Mouse (Mus musculus) intestine, embryonic 15.5 days (tissue): Measurements from ENCODE around the gene Fzd2. TPM values are rescaled to one million over a fixed set of nuclear protein-coding genes. Genes with fewer than 3 reads are reported as not detected.

Source experiments
- ATAC-seq: fragments of 200-750 bp; cut with Nextera tagmentation; 2 replicates; pipeline ENCODE4 v1.8.0; 2017; ENCODE audit warnings: moderate TSS enrichment, moderate library complexity
- H3K27ac ChIP-seq: fragments of 300-500 bp; sonication (generic); 2 replicates; pipeline ENCODE4 v1.5.1; 2015; ENCODE audit warnings: mild to moderate bottlenecking, inconsistent platforms
- H3K27me3 ChIP-seq: fragments of 300-500 bp; sonication (generic); replicated peaks from 2 replicates; pipeline ENCODE4 v1.6.1; 2015; ENCODE audit warnings: inconsistent platforms
- H3K36me3 ChIP-seq: fragments of 300-500 bp; sonication (generic); 2 replicates; pipeline ENCODE4 v1.6.1; 2015; ENCODE audit warnings: inconsistent platforms
- H3K4me1 ChIP-seq: fragments of 300-500 bp; sonication (generic); replicated peaks from 2 replicates; pipeline ENCODE4 v1.6.1; 2015; ENCODE audit warnings: inconsistent platforms
- H3K4me2 ChIP-seq: fragments of 300-500 bp; sonication (generic); replicated peaks from 2 replicates; pipeline ENCODE4 v1.6.1; 2015; ENCODE audit warnings: mild to moderate bottlenecking, inconsistent platforms
- H3K4me3 ChIP-seq: fragments of 300-500 bp; sonication (generic); replicated peaks from 2 replicates; pipeline ENCODE4 v1.5.1; 2015; ENCODE audit warnings: inconsistent platforms
- H3K9ac ChIP-seq: fragments of 300-500 bp; sonication (generic); 2 replicates; pipeline ENCODE4 v1.6.1; 2015; ENCODE audit warnings: inconsistent platforms
- H3K9me3 ChIP-seq: fragments of 300-500 bp; sonication (generic); 2 replicates; pipeline ENCODE4 v1.6.1; 2016; ENCODE audit warnings: inconsistent platforms
- WGBS: fragments of 180-500 bp; shearing (Covaris S2); methylation state at CpG from one replicate; pipeline ENCODE4 v1.1.7; 2015; 5-methylcytosine and 5-hydroxymethylcytosine counted together
- polyA plus RNA-seq: library from polyadenylated mRNA; unstranded; fragments of >200 nt; fragmentation: Nextera tagmentation; extraction: Ambion mirVana; gene quantifications from 2 replicates; pipeline ENCODE4 v1.2.1, GENCODE M21; 2015

Gene Fzd2
- polyA plus RNA-seq, 1 experiment from 2014 or later, result 15.6 TPM

DNA sequence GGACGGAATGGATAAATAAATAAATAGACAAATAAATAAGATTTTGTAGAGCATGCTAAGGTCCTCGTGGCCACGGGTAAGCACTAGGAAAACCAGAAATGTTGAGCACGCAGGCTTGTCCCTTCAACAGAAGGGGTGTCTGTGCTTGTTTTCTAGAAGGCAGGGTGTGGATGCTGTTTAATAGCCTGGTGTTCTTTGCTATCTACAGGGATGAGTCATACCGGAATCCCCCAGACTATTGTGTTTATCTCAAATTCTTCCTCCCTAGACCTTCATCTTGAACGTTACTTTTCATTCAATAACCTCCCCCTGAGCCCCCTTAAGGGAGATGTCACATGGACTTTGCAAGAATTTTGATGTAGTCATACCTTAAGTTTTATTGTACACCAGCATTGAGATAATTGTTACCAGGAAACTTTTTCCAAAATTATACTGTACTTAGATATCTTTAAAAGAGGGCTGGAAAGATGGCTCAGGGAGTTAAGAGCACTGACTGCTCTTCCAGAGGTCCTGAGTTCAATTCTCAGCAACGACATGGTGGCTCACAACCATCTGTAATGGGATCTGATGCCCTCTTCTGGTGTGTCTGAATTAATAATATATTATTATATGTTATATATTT is 35.3 kb upstream of the Fzd2 start:
- ATAC-seq, result no peak

DNA sequence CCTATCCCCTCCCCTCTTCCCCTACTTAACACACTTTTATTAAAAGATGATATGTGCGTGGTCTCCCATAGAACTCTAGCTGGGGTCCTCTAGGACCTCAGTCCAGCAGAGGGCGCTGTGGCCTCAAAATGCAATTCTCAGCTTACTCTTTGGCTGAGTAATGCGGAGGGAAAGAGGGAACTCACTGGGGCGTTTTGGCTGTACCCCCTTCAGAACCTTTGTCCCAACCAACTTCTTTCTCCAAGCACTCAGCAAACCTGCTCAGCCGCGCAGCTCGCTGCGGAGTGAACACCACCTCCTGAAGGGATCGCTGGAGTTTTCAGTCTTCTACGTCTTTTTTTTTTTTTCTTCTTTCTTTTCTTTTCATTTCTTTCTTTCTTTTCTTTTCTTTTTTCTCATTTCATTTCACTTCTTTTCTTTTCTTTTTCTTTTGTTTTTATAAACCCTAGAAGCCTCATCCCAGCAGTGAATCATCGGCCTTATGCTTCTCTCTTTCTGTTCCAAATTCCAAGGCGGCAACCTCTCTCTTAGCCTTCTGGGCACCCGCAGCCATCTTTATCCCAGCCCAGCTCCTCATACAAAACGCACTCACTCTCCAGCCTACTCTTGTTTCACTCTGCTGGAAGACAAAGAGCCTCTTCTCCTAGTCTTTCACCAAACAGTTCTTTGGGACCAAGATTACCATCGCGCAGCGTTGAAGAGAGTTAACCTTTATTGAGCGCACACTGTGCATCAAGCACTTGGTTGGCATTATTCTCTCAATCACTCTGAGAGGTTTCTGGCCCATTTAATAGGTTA is 31.1 kb upstream of the Fzd2 start:
- no peaks in the 10 kb centered on the region for H3K9me3 ChIP-seq
- 14% methylated on average over 18 of the region's 18 CpGs for WGBS
- peak overlapping the region; percentile 64 for H3K4me2 ChIP-seq
- H3K36me3 ChIP-seq, result no peaks in the 10 kb centered on the region
- peaks cover 3% of the 10 kb centered on the region for H3K4me1 ChIP-seq
- ATAC-seq, result peak; percentile 83
- H3K27me3 ChIP-seq, result no peaks in the 10 kb centered on the region
- no peak overlapping the region for H3K27ac ChIP-seq
- H3K9ac ChIP-seq, result peak overlapping the region; percentile 42
- H3K4me3 ChIP-seq, result peak overlapping the region; percentile 37

More for the DNA sequence above, 35.3 kb upstream of the Fzd2 start:
- Histone ChIP-seq H3K36me3 (no peaks in the 10 kb centered on the region), H3K4me2 (no peak overlapping the region), H3K27ac (no peak overlapping the region), H3K4me3 (no peak overlapping the region), H3K27me3 (no peaks in the 10 kb centered on the region), H3K9me3 (no peaks in the 10 kb centered on the region), H3K9ac (no peak overlapping the region), H3K4me1 (0 out of 2 replicates have a peak, but pooled peaks cover 2% of the 10 kb centered on the region)
- 66% methylated on average over 7 of the region's 7 CpGs for WGBS

DNA sequence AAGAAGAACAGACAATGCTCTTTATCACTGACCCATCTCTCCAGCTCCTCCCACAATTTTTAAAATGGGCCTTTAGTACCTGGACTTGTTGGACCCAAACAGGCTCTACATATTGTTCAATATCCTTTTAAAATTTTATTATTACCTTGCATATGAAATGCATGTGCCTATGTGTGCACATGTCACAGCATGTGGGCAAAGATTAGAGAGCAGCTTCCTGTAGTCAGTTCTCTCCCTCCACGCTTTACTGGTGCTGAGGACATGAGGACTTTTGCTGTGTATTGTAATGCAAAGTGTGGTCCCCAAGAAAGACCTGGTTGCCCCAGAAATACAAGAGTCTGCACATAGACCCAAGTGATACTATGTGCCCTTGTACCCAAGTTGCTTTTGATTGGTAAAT is 29.2 kb upstream of the Fzd2 start:
- no peak for ATAC-seq
- Histone ChIP-seq H3K4me3 (no peak overlapping the region), H3K4me2 (no peak overlapping the region), H3K4me1 (peaks cover 8% of the 10 kb centered on the region), H3K9ac (no peak overlapping the region), H3K9me3 (no peaks in the 10 kb centered on the region), H3K36me3 (no peaks in the 10 kb centered on the region), H3K27me3 (no peaks in the 10 kb centered on the region), H3K27ac (no peak overlapping the region)
- WGBS, result 91% methylated on average over 1 of the region's 1 CpGs

DNA sequence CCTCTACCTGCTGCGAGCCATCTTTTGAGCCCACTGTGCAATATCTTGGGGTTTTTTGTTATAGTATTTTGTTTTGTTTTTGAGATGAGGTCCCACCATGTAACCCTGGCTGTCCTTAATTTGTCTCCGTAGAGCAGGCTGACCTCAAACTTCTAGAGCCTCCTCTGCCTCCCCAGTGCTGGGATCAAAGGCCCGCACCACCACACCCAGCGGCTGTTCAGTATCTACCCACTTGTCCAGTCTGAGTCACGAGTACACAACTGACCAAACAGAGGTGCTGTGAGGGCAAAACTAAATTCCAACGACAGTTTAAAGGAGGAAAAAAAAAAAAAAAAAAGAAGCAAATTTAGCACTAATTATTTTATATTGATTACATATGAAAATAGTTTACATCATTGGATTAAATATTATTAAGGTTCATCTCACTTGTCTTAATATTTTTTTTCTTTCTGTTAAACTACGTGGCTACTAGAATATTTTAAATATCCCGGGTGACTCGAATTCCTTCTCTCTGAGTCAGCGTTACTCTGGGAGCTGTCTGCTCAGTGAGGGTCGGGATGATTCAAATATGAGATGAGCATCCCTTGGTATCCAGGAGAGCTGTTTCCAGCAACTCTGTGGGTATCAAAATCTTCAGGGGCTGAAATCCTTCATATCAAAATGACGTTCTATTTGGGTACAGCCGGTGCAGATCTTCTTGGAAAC is 28.0 kb upstream of the Fzd2 start:
- no peak overlapping the region for H3K9ac ChIP-seq
- H3K4me2 ChIP-seq, result no peak overlapping the region
- H3K9me3 ChIP-seq, result no peaks in the 10 kb centered on the region
- 48% methylated on average over 13 of the region's 13 CpGs for WGBS
- H3K27me3 ChIP-seq, result no peaks in the 10 kb centered on the region
- peaks cover 13% of the 10 kb centered on the region for H3K4me1 ChIP-seq
- no peaks in the 10 kb centered on the region for H3K36me3 ChIP-seq
- ATAC-seq, result no peak
- H3K27ac ChIP-seq, result no peak overlapping the region
- H3K4me3 ChIP-seq, result no peak overlapping the region

DNA sequence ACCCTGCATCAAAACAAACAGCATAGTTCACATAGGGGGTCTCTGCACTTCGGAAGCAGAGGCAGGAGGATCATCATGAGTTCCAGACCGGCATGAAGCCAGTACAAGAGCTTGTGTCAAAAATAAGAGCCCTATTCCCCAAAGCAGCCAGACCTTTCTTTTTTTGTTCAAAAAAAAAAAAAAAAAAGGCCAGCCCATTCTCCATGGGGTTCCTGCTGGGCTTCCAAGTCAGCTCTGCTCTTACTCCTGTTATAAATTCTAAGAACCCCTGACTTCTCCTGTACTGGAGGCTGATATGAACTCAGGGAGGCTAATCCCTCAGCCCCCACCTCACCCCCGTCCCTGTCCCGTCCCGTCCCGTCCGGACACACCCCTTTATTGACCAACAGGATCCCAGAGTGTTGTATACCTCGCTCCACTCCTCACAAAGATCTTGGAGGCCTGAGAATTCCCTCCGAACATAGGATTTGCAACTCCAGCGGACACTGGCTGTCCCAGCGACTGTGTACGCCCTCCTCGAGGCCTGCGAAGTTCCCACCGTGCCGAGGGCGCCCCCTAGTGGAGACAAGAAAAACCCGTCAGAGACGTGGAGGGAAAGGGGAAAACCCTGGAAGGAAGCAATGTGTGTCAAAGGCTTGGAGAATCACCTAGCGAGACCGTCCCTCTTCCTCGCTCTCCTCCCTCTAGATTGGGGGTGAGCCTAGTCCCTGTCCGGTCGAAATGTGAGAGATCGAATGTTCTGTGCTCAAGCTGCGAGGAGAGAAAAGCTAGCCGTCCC is 25.7 kb upstream of the Fzd2 start:
- peak overlapping the region; percentile 43 for H3K9ac ChIP-seq
- H3K4me1 ChIP-seq, result peaks cover 24% of the 10 kb centered on the region
- no peaks in the 10 kb centered on the region for H3K9me3 ChIP-seq
- 8% methylated on average over 27 of the region's 27 CpGs for WGBS
- peak overlapping the region; percentile 32 for H3K4me3 ChIP-seq
- H3K27ac ChIP-seq, result peak overlapping the region; percentile 94
- no peaks in the 10 kb centered on the region for H3K27me3 ChIP-seq
- ATAC-seq, result peak; percentile 74
- peak overlapping the region; percentile 59 for H3K4me2 ChIP-seq
- no peaks in the 10 kb centered on the region for H3K36me3 ChIP-seq

DNA sequence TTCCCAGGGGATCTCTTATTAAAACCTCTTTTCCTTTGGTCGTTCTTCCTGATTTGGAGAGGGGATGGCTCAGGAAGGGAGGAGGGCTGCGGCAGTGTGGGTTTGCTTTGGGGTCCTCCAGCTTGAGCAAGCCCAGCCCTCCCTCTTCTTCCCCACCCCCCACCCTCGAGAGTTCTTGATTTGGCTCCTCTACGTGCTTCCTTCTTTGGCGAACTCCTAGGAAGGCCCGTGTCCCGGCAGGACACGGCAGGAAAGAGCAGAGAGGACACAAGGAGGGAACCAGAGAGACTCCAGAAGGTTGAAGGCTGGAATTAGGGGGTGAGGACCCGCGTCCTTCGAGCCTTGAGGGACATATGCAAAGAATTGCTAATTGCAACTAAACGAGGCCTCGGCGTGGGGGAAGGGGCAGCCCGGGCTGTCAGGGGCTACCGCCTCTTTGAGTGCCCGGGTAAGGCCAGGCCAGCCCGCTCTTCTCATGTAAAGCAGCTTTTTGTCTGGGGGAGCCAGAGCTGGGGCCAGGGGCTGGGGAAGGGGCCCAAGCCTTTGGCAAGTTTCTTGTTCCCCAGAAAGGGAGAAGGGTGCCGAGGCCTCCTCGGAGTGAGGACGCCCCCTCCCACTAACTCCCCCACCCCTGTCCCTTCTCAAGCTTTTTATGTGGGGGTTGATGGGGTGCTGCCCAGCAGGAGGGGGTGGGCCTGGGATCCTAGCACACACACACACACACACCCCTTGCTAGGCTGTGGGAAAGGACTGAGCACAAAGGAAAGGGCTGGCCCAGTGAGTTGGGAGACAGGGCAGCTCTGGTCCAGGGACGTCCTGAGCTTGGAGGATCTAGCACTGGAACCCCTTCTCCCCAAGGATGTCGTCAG is 24.8 kb upstream of the Fzd2 start, which contains the start of gene Gm11627:
Gene Gm11627 (minus strand): TSS at position 297 of the 869 bp plus-strand sequence.
- WGBS, result 11% methylated on average over 23 of the region's 23 CpGs
- peak within 1 kb of the TSS; percentile 43 for H3K9ac ChIP-seq
- H3K4me1 ChIP-seq, result peaks cover 24% of the 10 kb centered on the region
- peak within 1 kb of the TSS; percentile 32 for H3K4me3 ChIP-seq
- peak within 1 kb of the TSS; percentile 94 for H3K27ac ChIP-seq
- H3K27me3 ChIP-seq, result no peaks in the 10 kb centered on the region
- peak within 1 kb of the TSS; percentile 59 for H3K4me2 ChIP-seq
- peak; percentile 74 for ATAC-seq
- H3K9me3 ChIP-seq, result no peaks in the 10 kb centered on the region
- no peaks in the 10 kb centered on the region for H3K36me3 ChIP-seq

DNA sequence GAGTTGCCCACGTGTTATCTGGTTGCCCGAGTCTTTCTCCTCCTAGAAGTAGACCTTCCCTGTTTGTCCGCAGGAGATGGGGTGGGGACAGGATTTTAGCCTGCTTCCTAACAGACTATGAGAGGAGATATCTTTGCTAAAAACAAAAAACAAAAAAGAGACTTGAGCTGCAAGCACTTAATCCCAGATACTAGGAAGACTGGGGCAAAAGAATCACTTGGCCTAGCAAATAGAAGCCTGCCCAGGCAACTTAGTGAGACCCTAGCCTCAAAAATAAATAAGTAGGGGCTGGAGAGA is 24.2 kb upstream of the Fzd2 start:
- peaks cover 24% of the 10 kb centered on the region for H3K4me1 ChIP-seq
- peak overlapping the region; percentile 94 for H3K27ac ChIP-seq
- no peak for ATAC-seq
- no peaks in the 10 kb centered on the region for H3K27me3 ChIP-seq
- no peaks in the 10 kb centered on the region for H3K36me3 ChIP-seq
- 66% methylated on average over 3 of the region's 3 CpGs for WGBS
- peak overlapping the region; percentile 59 for H3K4me2 ChIP-seq
- H3K4me3 ChIP-seq, result peak overlapping the region; percentile 32
- no peaks in the 10 kb centered on the region for H3K9me3 ChIP-seq
- peak overlapping the region; percentile 43 for H3K9ac ChIP-seq

DNA sequence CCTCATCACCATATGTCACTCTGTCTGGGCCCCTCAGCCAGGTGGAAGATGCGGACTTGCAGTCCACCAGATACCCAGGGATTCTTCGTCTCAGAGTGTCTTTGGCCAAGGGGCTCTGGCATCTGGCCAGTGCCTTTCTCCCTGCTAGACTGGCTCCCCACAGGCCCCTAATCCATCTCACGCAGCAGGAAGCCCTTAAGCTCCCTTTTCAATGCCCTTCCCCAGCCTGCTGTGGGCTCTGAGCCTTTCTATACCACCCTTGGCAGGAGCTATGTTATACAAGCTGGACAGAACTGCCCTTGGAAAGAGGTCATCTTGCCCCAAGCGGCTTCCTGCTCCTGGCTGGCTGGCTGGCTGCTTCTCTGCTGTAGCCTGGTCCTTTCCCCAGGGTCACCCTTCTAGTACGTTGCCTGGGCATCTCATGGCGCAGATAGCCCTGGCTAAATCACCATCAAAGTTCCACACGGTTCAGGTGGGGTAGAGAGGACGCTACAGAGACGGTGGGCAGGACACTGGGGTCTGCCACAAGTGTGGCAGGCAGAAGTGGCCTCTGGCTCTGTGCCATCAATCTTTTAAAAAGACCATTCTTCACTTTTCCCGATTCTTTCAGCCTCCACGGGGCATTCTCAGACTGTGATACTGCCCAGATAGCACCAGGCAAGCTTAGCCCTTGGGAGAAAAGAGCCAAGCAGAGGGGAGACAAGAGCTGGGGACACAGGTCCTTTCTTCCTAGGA is 22.7 kb upstream of the Fzd2 start:
- Histone ChIP-seq H3K4me2 (no peak overlapping the region), H3K9me3 (no peaks in the 10 kb centered on the region), H3K9ac (0 out of 2 replicates have a peak overlapping the region, but pooled peaks have one; percentile 15), H3K4me3 (no peak overlapping the region), H3K27ac (peak overlapping the region; percentile 77), H3K27me3 (no peaks in the 10 kb centered on the region), H3K36me3 (no peaks in the 10 kb centered on the region), H3K4me1 (peaks cover 24% of the 10 kb centered on the region)
- no peak for ATAC-seq
- 34% methylated on average over 11 of the region's 11 CpGs for WGBS

DNA sequence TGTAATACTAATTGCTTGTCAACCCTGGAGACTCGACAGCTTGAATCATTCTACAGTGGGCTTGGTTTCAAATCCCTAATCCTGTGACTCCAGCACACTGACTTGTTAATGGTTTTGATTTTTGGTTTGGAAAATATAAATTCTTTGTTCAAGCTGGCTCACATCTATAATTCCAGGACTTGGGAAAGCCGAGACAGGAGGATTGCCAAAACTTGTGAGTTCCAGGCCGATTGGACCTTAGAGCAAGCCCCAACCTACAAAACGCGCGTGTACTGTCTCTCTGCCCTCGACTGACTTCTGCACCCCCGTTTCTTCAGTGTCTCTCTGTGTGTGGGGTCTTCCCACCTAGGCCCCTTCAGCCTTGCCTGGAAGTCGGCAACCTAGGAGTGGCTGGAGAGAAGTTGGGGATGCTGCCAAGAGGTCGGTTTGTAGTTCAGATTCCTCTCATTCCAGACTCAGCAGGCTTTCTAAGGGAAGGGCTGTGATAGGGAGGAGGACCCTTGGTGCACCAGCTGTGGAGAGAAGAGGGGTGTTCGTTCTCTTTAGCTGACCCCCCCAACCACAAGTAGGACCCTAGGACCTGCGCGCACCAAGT is 22.1 kb upstream of the Fzd2 start:
- WGBS, result 24% methylated on average over 13 of the region's 13 CpGs
- Histone ChIP-seq H3K9ac (no peak overlapping the region), H3K4me2 (no peak overlapping the region; the same call in 1 of the 2 replicates)

DNA sequence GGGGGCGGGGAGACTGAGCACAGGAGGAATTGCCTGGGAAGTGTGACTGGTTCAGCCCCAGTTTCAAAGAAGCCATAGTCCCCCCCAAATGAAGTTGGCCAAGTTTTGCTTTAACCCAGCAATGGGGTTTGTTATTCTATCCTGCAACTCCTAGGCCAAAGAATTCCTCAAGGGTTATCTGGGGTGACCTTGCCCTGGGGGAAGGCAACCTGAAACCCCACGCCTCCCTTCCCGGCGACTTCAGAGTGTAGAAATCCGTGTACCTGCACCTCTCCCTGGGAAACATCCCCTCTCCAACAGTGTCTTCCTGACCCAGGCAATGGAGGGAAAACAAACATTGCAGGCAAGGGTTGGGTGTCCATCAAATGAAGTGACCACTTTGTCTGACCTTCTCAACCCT is 21.5 kb upstream of the Fzd2 start:
- no peak for ATAC-seq
- Histone ChIP-seq H3K36me3 (no peaks in the 10 kb centered on the region), H3K27me3 (no peaks in the 10 kb centered on the region), H3K9me3 (no peaks in the 10 kb centered on the region), H3K4me2 (no peak overlapping the region; the same call in 1 of the 2 replicates), H3K4me3 (no peak overlapping the region), H3K27ac (peak overlapping the region; percentile 77), H3K9ac (no peak overlapping the region), H3K4me1 (peaks cover 24% of the 10 kb centered on the region)
- 24% methylated on average over 5 of the region's 5 CpGs for WGBS

More for the DNA sequence above, 22.1 kb upstream of the Fzd2 start:
- H3K9me3 ChIP-seq, result no peaks in the 10 kb centered on the region
- ATAC-seq, result peak; percentile 31; the same call in 1 of the 2 replicates
- H3K27ac ChIP-seq, result peak overlapping the region; percentile 77
- H3K36me3 ChIP-seq, result no peaks in the 10 kb centered on the region
- H3K27me3 ChIP-seq, result no peaks in the 10 kb centered on the region
- no peak overlapping the region for H3K4me3 ChIP-seq
- H3K4me1 ChIP-seq, result peaks cover 24% of the 10 kb centered on the region
